Mouse (Mus musculus): Measurements from ENCODE around the gene Rfc5.
"Not testable (repeated sequence)": the region's sequence is repeated elsewhere in the genome, so short reads cannot be mapped to it uniquely, and the experiment has no call there.

Gene Rfc5

GRCm38 (mm10) chr5:117347838-117348237 lies 41.0 kb downstream of the Rfc5 start:
- no peak for DNase-seq (ENCODE audit: low read depth)

DNA sequence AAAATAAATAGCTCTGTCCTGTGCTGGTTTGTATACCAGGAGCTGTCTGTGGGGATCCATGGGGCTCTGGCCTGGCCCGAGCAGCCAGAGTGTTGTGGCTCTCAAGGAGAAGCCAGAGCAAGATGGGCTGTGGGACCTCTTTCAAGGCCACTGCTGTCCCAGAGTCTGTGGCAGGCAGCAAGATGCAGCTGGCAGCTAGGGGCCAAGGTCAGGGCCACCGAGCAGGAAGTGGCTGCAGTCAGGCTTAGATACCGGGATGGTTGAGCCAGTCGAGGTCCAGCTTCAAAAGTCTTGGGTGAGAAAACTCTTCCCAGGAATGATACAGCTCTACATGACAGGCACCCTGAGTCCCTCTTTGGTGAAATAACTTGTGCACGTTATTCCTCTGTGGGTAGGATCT lies 41.8 kb downstream of the Rfc5 start:
- DNase-seq (ENCODE audit: low read depth) = no peak

- DNase-seq (ENCODE audit: low read depth) = no peak
These were observed 42.6 kb downstream of the Rfc5 start for GRCm38 (mm10) chr5:117346281-117346680.

DNA sequence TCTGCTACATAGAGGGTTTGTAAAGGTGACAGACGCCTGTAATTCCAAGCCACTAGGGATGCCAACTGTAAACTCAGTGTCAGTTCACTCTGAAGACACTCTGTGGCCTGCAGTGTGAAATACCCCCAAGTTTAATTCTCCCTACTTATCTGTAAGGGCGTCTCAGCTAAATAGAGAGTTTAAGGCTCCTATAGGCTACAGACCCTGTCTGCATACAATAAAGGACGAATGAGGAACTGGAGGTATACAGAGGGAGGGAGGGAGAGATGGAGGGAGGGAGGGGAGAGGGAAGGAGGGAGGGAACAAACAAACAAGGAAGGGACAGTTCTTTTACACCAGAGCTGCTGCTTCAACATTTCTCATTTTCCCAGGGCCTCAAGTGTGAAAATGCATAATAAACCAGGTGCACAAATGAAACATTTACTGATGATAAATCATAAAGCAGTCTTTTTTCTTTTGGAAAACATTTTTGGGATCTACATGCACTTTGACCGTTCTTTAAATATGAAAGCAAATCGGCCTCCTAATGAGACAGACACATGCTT lies 43.3 kb downstream of the Rfc5 start:
- no peak for DNase-seq (ENCODE audit: low read depth)

DNA sequence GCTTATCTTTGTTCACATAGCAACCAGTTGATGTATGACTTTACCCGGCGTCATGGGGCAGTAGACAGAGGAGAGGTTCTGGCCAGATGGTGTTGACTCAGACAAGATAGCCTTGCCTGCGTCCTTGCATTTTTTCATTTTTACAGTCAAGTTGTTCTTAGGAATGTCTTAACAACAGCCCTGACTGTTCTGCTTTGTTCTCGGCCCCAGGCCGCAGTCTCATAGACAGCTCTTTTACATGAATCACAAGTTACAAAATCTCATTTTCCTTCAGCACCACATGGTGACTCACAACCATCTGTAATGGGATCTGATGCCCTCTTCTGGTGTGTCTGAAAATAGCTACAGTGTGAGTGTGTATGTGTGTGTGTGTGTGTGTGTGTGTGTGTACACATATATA lies 44.4 kb downstream of the Rfc5 start:
- not testable (repeated sequence) for DNase-seq (ENCODE audit: low read depth)

DNA sequence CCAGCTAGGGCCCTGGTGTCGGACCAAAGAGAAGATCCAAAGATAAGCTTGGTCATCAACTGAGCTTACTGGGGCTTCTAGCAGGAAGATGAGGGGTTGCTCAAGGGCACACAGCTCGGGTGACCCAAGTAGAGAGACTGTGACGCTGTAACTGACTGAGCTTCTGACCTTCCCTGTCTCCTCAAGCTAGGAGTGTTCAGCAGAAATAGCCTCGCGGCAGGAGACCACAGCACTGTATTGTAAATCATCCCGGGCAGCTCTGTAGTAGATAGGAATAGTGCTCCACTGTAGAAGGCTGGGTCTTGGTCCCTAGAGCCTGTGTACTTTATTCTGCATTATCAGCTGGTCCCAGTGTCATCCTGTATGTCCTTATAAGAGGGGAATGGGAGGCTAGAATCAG lies 47.0 kb downstream of the Rfc5 start:
- DNase-seq (ENCODE audit: low read depth) = no peak

- DNase-seq (ENCODE audit: low read depth) = no peak
These were observed 48.8 kb downstream of the Rfc5 start for GRCm38 (mm10) chr5:117340081-117340480.

DNA sequence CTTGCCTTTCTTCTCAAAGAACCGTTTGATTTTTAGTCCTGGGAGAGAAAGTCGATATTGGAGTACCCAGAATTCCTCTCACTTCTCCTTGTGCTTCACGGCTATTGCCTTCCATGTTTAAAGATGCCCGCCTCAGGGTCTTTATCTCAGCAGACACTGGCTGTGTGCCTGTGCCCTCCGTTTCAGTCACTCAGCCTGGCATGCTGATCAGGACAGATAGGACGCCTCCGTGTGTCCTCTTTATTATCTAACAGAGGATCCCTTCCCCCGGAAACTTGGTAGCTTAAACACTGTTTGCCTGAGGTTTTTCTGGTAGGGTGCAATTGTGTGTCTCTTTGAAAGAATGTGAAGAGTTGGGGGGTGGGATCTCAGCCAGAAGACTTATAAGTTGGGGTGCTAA lies 50.3 kb downstream of the Rfc5 start:
- DNase-seq (ENCODE audit: low read depth) = no peak

DNA sequence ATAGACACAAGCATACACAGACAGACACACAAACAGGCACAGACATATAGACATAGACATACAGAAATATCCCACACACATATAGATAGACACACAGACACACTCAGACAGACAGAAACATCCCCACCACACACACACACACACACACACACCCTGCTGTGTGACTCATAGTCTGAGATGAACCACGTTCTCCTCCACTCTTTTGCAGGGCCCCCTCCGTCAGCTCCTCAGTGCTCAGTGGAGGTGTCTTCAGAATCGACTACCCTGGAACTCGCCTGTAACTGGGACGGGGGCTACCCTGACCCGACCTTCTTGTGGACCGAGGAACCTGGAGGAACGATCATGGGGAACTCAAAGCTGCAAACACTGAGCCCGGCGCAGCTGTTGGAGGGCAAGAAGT lies 50.8 kb downstream of the Rfc5 start:
- DNase-seq (ENCODE audit: low read depth) = no peak

DNA sequence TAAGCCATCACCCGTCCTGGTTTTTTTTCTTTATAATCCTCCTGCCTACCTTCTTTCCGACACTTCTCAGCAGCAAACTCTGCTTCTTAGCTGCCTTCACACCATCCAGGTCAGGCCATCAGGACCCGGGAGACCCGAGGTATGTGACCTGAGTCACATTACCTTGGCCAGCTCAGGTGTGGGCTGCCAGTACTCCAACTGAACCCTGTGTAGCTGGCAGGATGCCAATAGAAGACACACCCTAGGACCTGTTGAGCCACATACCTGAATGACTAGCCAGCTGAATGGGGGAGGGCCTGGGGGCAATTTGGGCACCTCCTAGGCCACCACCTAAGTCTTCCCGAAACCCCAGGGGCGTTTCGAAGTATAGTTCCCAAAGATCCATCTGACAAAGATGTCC lies 58.4 kb downstream of the Rfc5 start:
- DNase-seq (ENCODE audit: low read depth) = no peak
